In genomic region chr4:41358669-41359068, GRCm38 (mm10) we compare ENCODE assay signal across 14 mouse cellular contexts.
"Had no signal": no experiment of that assay in that cellular context is flagged by ENCODE, and none has a peak within 500 bp of the region (broad histone marks: within the 10 kb centered on the region; RNA-seq: fewer than 3 reads in every experiment).

No protein-coding gene starts in this region.

- H3K27me3 ChIP-seq: intestine, embryonic 15.5 days; kidney, embryonic 15.5 days; limb, embryonic 15.5 days; liver, embryonic 13.5 days; midbrain, embryonic 15.5 days; neural tube, embryonic 13.5 days had no signal

- H3K4me2 ChIP-seq: intestine, embryonic 15.5 days; kidney, embryonic 15.5 days; limb, embryonic 15.5 days; liver, embryonic 13.5 days; midbrain, embryonic 15.5 days; neural tube, embryonic 13.5 days had no signal

- H3K4me3 ChIP-seq: intestine, embryonic 15.5 days; kidney, embryonic 15.5 days; limb, embryonic 15.5 days; liver, embryonic 13.5 days; midbrain, embryonic 15.5 days; neural tube, embryonic 13.5 days had no signal

- H3K4me1 ChIP-seq: intestine, embryonic 15.5 days; kidney, embryonic 15.5 days; limb, embryonic 15.5 days; midbrain, embryonic 15.5 days had no signal

- H3K27ac ChIP-seq: intestine, embryonic 15.5 days; kidney, embryonic 15.5 days; limb, embryonic 15.5 days; midbrain, embryonic 15.5 days; neural tube, embryonic 13.5 days had no signal

- H3K9me3 ChIP-seq: intestine, embryonic 15.5 days; kidney, embryonic 15.5 days; limb, embryonic 15.5 days; liver, embryonic 13.5 days; midbrain, embryonic 15.5 days; neural tube, embryonic 13.5 days had no signal

- H3K9ac ChIP-seq: intestine, embryonic 15.5 days; kidney, embryonic 15.5 days; limb, embryonic 15.5 days; liver, embryonic 13.5 days; midbrain, embryonic 15.5 days; neural tube, embryonic 13.5 days had no signal

- ATAC-seq: intestine, embryonic 15.5 days; lung, postnatal 0 days; midbrain, embryonic 15.5 days had no signal

- H3K36me3 ChIP-seq: midbrain, embryonic 15.5 days had no signal

- DNase-seq: kidney, adult 2 months; kidney, postnatal 14 days; layer of hippocampus, adult 9-11 months; layer of hippocampus, postnatal 36 days; liver, embryonic 13.5 days; lung, adult 2 months; right cerebral cortex, postnatal 14 days; thymus, postnatal 36 days had no signal
